Mouse (Mus musculus): ENCODE measurements around the gene Slc44a3.

- no peak for TF ChIP-seq CTCF (IDR thresholded peaks at IDR 0.05; ENCODE audit: borderline replicate concordance, insufficient read depth, low read depth, low read length)
- TF ChIP-seq POLR2A (IDR thresholded peaks at IDR 0.05; ENCODE audit: borderline replicate concordance, insufficient read depth, low read length): no peak
Observed at GRCm38 (mm10) chr3:121460473-121461193, 71.6 kb downstream of the Slc44a3 start.
